Comparison of ENCODE assay signal across 32 mouse cellular contexts in genomic region chr2:174197306-174197945, GRCm38 (mm10).
"Had no signal": no experiment of that assay in that cellular context is flagged by ENCODE, and none has a peak within 500 bp of the region (broad histone marks: within the 10 kb centered on the region; RNA-seq: fewer than 3 reads in every experiment).

No protein-coding gene starts in this region.

- H3K36me3 ChIP-seq: limb, embryonic 12.5 days; limb, embryonic 13.5 days; limb, embryonic 15.5 days; liver, embryonic 12.5 days; liver, embryonic 13.5 days; liver, embryonic 15.5 days; lung, embryonic 15.5 days; midbrain, embryonic 10.5 days; midbrain, embryonic 12.5 days; midbrain, embryonic 13.5 days; midbrain, embryonic 15.5 days; neural tube, embryonic 12.5 days; neural tube, embryonic 13.5 days had no signal

- H3K9me3 ChIP-seq: limb, embryonic 12.5 days; limb, embryonic 13.5 days; limb, embryonic 15.5 days; liver, embryonic 12.5 days; liver, embryonic 13.5 days; liver, embryonic 15.5 days; lung, embryonic 15.5 days; midbrain, embryonic 10.5 days; midbrain, embryonic 12.5 days; midbrain, embryonic 13.5 days; midbrain, embryonic 15.5 days; neural tube, embryonic 12.5 days; neural tube, embryonic 13.5 days had no signal

- H3K4me3 ChIP-seq: limb, embryonic 12.5 days; limb, embryonic 13.5 days; limb, embryonic 15.5 days; liver, embryonic 12.5 days; liver, embryonic 13.5 days; liver, embryonic 15.5 days; lung, embryonic 15.5 days; megakaryocyte, embryonic 14.5 days; midbrain, embryonic 10.5 days; midbrain, embryonic 12.5 days; midbrain, embryonic 13.5 days; midbrain, embryonic 15.5 days; myocyte; neural tube, embryonic 12.5 days; neural tube, embryonic 13.5 days had no signal

- H3K9ac ChIP-seq: limb, embryonic 12.5 days; limb, embryonic 13.5 days; limb, embryonic 15.5 days; liver, embryonic 12.5 days; liver, embryonic 13.5 days; liver, embryonic 14.5 days; liver, embryonic 15.5 days; liver, postnatal 0 days; lung, embryonic 14.5 days; lung, embryonic 15.5 days; midbrain, embryonic 12.5 days; midbrain, embryonic 13.5 days; midbrain, embryonic 15.5 days; neural tube, embryonic 12.5 days; neural tube, embryonic 13.5 days had no signal

- H3K4me2 ChIP-seq: limb, embryonic 12.5 days; limb, embryonic 13.5 days; limb, embryonic 15.5 days; liver, embryonic 11.5 days; liver, embryonic 12.5 days; liver, embryonic 13.5 days; liver, embryonic 15.5 days; lung, embryonic 14.5 days; lung, embryonic 15.5 days; midbrain, embryonic 11.5 days; midbrain, embryonic 12.5 days; midbrain, embryonic 13.5 days; midbrain, embryonic 15.5 days; neural tube, embryonic 12.5 days; neural tube, embryonic 13.5 days had no signal

- H3K27me3 ChIP-seq: limb, embryonic 12.5 days; limb, embryonic 13.5 days; limb, embryonic 15.5 days; liver, embryonic 12.5 days; liver, embryonic 13.5 days; liver, embryonic 15.5 days; lung, embryonic 15.5 days; midbrain, embryonic 12.5 days; midbrain, embryonic 13.5 days; midbrain, embryonic 15.5 days; neural tube, embryonic 12.5 days; neural tube, embryonic 13.5 days had no signal

- ATAC-seq: liver, embryonic 12.5 days; liver, postnatal 0 days; lung, postnatal 0 days; midbrain, embryonic 13.5 days; midbrain, embryonic 15.5 days; midbrain, embryonic 16.5 days had no signal

- H3K27ac ChIP-seq: limb, embryonic 12.5 days; limb, embryonic 13.5 days; limb, embryonic 15.5 days; liver, embryonic 12.5 days; liver, embryonic 13.5 days; liver, embryonic 14.5 days; liver, embryonic 15.5 days; lung, embryonic 15.5 days; macrophage; midbrain, embryonic 10.5 days; midbrain, embryonic 12.5 days; midbrain, embryonic 13.5 days; midbrain, embryonic 15.5 days; neural tube, embryonic 12.5 days; neural tube, embryonic 13.5 days had no signal

- H3K4me1 ChIP-seq: liver, embryonic 12.5 days; liver, embryonic 13.5 days; liver, embryonic 15.5 days; lung, embryonic 15.5 days; megakaryocyte, embryonic 14.5 days; midbrain, embryonic 10.5 days; midbrain, embryonic 12.5 days; midbrain, embryonic 13.5 days; midbrain, embryonic 15.5 days; neural tube, embryonic 12.5 days; neural tube, embryonic 13.5 days had no signal

- DNase-seq: left cerebral cortex, postnatal 4 days; liver; liver, embryonic 13.5 days; liver, postnatal 0 days; lung, adult 18-20 months; lung, adult 2 months; lung, embryonic 14.5 days; lung, postnatal 10 days; lung, postnatal 14 days; lung, postnatal 36 days; lung, postnatal 4 days; midbrain, embryonic 14.5 days had no signal
